Mouse (Mus musculus) spleen, embryonic (tissue): ENCODE measurements around the gene Fibp.

Experiments used
- CTCF ChIA-PET: fragments of 350-600 bp; sonication (Branson Sonifier 250); formaldehyde crosslinking; loops from one replicate; lab custom pipeline; 2022; lab: Charles Lee

The Fibp gene

GRCm38 (mm10) chr19:5431911-5432464 lies 28.4 kb upstream of the Fibp start:
- CTCF ChIA-PET = interaction anchor here (2.5 kb wide), 1 partner anchor 56 kb away, joined by 9 read pairs; the partner anchor contains the start of gene Mus81

- CTCF ChIA-PET = interaction anchor here (1.0 to 2.5 kb wide), 3 partner anchors 31 to 62 kb away, joined by 3 to 9 read pairs (median 4); partner anchors contain the start of gene Mus81
Observed at GRCm38 (mm10) chr19:5432992-5433852, 27.2 kb upstream of the Fibp start.

GRCm38 (mm10) chr19:5433951-5434350 lies 26.5 kb upstream of the Fibp start:
- CTCF ChIA-PET = interaction anchor here (0.7 to 2.5 kb wide), 2 partner anchors 23 to 54 kb away, joined by 3 to 9 read pairs; partner anchors contain the start of gene Mus81

- CTCF ChIA-PET = interaction anchor here (0.6 kb wide), 1 partner anchor 517 kb away, joined by 7 read pairs; no protein-coding TSS in a partner anchor
Observed at GRCm38 (mm10) chr19:5444371-5444908, 16.0 kb upstream of the Fibp start.

- CTCF ChIA-PET = interaction anchor here (0.6 kb wide), 1 partner anchor 516 kb away, joined by 7 read pairs; no protein-coding TSS in a partner anchor
Observed at GRCm38 (mm10) chr19:5444954-5445353, 15.5 kb upstream of the Fibp start.

- CTCF ChIA-PET = no interaction called here
Observed at GRCm38 (mm10) chr19:5445747-5446146, 14.7 kb upstream of the Fibp start.

- CTCF ChIA-PET = interaction anchor here (0.6 to 1.0 kb wide), 4 partner anchors 24 to 306 kb away, joined by 4 to 6 read pairs (median 5); no protein-coding TSS in a partner anchor
Observed at GRCm38 (mm10) chr19:5447515-5448353, 12.7 kb upstream of the Fibp start, which contains the start of gene Fosl1. Gene Fosl1, plus strand, starts transcription at chr19:5447547.

GRCm38 (mm10) chr19:5448354-5449150 lies 11.9 kb upstream of the Fibp start:
- CTCF ChIA-PET = no interaction called here

GRCm38 (mm10) chr19:5449673-5450072 lies 10.7 kb upstream of the Fibp start:
- CTCF ChIA-PET = interaction anchor here (0.5 to 1.0 kb wide), 3 partner anchors 20 to 567 kb away, joined by 3 to 5 read pairs (median 3); no protein-coding TSS in a partner anchor

GRCm38 (mm10) chr19:5451766-5452165 lies 8.6 kb upstream of the Fibp start:
- CTCF ChIA-PET = no interaction called here

GRCm38 (mm10) chr19:5455037-5455436 lies 5.4 kb upstream of the Fibp start:
- CTCF ChIA-PET = no interaction called here

- CTCF ChIA-PET = no interaction called here
Observed at GRCm38 (mm10) chr19:5455568-5455967, 4.8 kb upstream of the Fibp start.

- CTCF ChIA-PET = interaction anchor here (0.6 to 0.7 kb wide), 2 partner anchors 21 to 22 kb away, joined by 3 to 4 read pairs; no protein-coding TSS in a partner anchor
Observed at GRCm38 (mm10) chr19:5456241-5456921, 4.0 kb upstream of the Fibp start.

GRCm38 (mm10) chr19:5456922-5457745 lies 3.3 kb upstream of the Fibp start:
- CTCF ChIA-PET = interaction anchor here (0.7 kb wide), 1 partner anchor 23 kb away, joined by 3 read pairs; no protein-coding TSS in a partner anchor

- CTCF ChIA-PET = interaction anchor here (1.6 kb wide), 1 partner anchor 30 kb away, joined by 3 read pairs; the partner anchor contains the start of gene Mus81
Observed at GRCm38 (mm10) chr19:5457746-5458442, 2.5 kb upstream of the Fibp start, which contains the start of gene Ccdc85b. Gene Ccdc85b, minus strand, starts transcription at chr19:5457894.

- CTCF ChIA-PET = interaction anchor here (0.6 to 1.6 kb wide), 2 partner anchors 13 to 29 kb away, joined by 3 to 8 read pairs; partner anchors contain the start of gene Mus81
Observed at GRCm38 (mm10) chr19:5459019-5459418, 1.4 kb upstream of the Fibp start.

- CTCF ChIA-PET = no interaction called here
Observed at GRCm38 (mm10) chr19:5459896-5460295, 519 bp upstream of the Fibp start.

GRCm38 (mm10) chr19:5461411-5461810 lies 996 bp downstream of the Fibp start:
- CTCF ChIA-PET = no interaction called here
